ENCODE assay signal across 10 mouse cellular contexts in genomic region chr5:37857763-37858545, GRCm38 (mm10). TPM values are rescaled to one million over a fixed set of nuclear protein-coding genes. Genes with fewer than 3 reads are reported as not detected.
DNase-seq lines count a peak whose midpoint lies in the region; ATAC-seq and TF ChIP-seq lines count a peak whose summit lies in the region.
"Had no signal": no experiment of that assay in that cellular context is flagged by ENCODE, and none has a peak within 500 bp of the region (broad histone marks: within the 10 kb centered on the region; RNA-seq: fewer than 3 reads in every experiment).

No protein-coding gene starts in this region.

- ATAC-seq in limb, embryonic 12.5 days (ENCODE audit: insufficient number of reproducible peaks, insufficient read depth, low FRiP score, low TSS enrichment, low read depth) = no peak
- ATAC-seq in kidney, embryonic 14.5 days (ENCODE audit: low FRiP score, low TSS enrichment) = no peak

- no peak overlapping the region for H3K4me3 ChIP-seq in cerebellum, adult 2 months (replicated peaks; ENCODE audit: insufficient read depth, low read depth, low read length)
- H3K4me3 ChIP-seq in limb, embryonic 12.5 days (replicated peaks) = no peak overlapping the region
- no peak overlapping the region for H3K4me3 ChIP-seq in kidney, embryonic 14.5 days (ENCODE audit: low read length)
- H3K4me3 ChIP-seq: left cerebral cortex, adult 2 months had no signal

- no peak for TF ChIP-seq POLR2A in cerebellum, adult 2 months (IDR thresholded peaks at IDR 0.05; ENCODE audit: borderline replicate concordance, insufficient read depth, low read length)

- H3K36me3 ChIP-seq in limb, embryonic 12.5 days = no peaks in the 10 kb centered on the region
- no peaks in the 10 kb centered on the region for H3K36me3 ChIP-seq in kidney, embryonic 14.5 days (ENCODE audit: control insufficient read depth, insufficient read depth, low read length)

- TF ChIP-seq CTCF in cerebellum, adult 2 months (IDR thresholded peaks at IDR 0.05; ENCODE audit: borderline replicate concordance, insufficient read depth, low read depth, low read length) = no peak

- WGBS in cerebellum, adult 2 months = 44% methylated on average over 14 of the region's 14 CpGs
- WGBS in limb, embryonic 12.5 days = 12% methylated on average over 14 of the region's 14 CpGs
- WGBS in kidney, embryonic 14.5 days = 18% methylated on average over 14 of the region's 14 CpGs

- no peak overlapping the region for H3K27ac ChIP-seq in cerebellum, adult 2 months (ENCODE audit: insufficient read depth, low read length)
- peak overlapping the region; percentile 5; the same call in 1 of the 2 replicates for H3K27ac ChIP-seq in limb, embryonic 12.5 days
- H3K27ac ChIP-seq in kidney, embryonic 14.5 days (ENCODE audit: low read depth, low read length) = no peak overlapping the region
- H3K27ac ChIP-seq: left cerebral cortex, adult 2 months; macrophage had no signal

- H3K4me2 ChIP-seq in limb, embryonic 12.5 days = no peak overlapping the region
- no peak overlapping the region for H3K4me2 ChIP-seq in kidney, embryonic 14.5 days (replicated peaks; ENCODE audit: low read depth, low read length)

- peak; percentile 76 to 84 for DNase-seq in cerebellum, postnatal 10 days
- DNase-seq in cerebellum, adult 2 months = no peak
- DNase-seq in right cerebral cortex, adult 18-20 months = peak; percentile 39
- no peak for DNase-seq in right cerebral cortex, postnatal 25 days
- DNase-seq in gastrocnemius, postnatal 10 days = no peak
- no peak for DNase-seq in urinary bladder, postnatal 36 days (ENCODE audit: low spot score in 2 of 2)

- H3K27me3 ChIP-seq in cerebellum, adult 2 months (ENCODE audit: control insufficient read depth, insufficient read depth, low read length) = peaks cover 2% of the 10 kb centered on the region; the same call in 1 of the 2 replicates
- H3K27me3 ChIP-seq in limb, embryonic 12.5 days = peaks cover 25% of the 10 kb centered on the region
- peaks cover 13% of the 10 kb centered on the region for H3K27me3 ChIP-seq in kidney, embryonic 14.5 days (ENCODE audit: control insufficient read depth, insufficient read depth, low read length)

- H3K9ac ChIP-seq in limb, embryonic 12.5 days (replicated peaks) = no peak overlapping the region
- no peak overlapping the region for H3K9ac ChIP-seq in kidney, embryonic 14.5 days (ENCODE audit: low read depth, low read length)

- no peaks in the 10 kb centered on the region for H3K9me3 ChIP-seq in limb, embryonic 12.5 days
- no peaks in the 10 kb centered on the region; the same call in 1 of the 2 replicates for H3K9me3 ChIP-seq in kidney, embryonic 14.5 days (ENCODE audit: control insufficient read depth, low read length)

- peaks cover 21% of the 10 kb centered on the region for H3K4me1 ChIP-seq in cerebellum, adult 2 months (ENCODE audit: control insufficient read depth, insufficient read depth, low read length)
- peaks cover 39% of the 10 kb centered on the region for H3K4me1 ChIP-seq in limb, embryonic 12.5 days (replicated peaks)
- no peaks in the 10 kb centered on the region for H3K4me1 ChIP-seq in kidney, embryonic 14.5 days (ENCODE audit: control insufficient read depth, insufficient read depth, low read length)

RNA-seq across cellular contexts. Expression of gene Msx1, which starts 33.6 kb away (rescaled TPM):
- 3.4 and 7.1 TPM in 2 replicates for polyA plus RNA-seq in cerebellum, adult 2 months (2012; rRNA removed)
- 462 and 487 TPM in 2 replicates for polyA plus RNA-seq in limb, embryonic 12.5 days (2016; fragmentation: Nextera tagmentation; extraction: Ambion mirVana)
- 1 to 10 TPM; 4.1 to 4.4 TPM for total RNA-seq in gastrocnemius, postnatal 10 days (2021)
- polyA plus RNA-seq in kidney, embryonic 14.5 days (2014; fragmentation: Nextera tagmentation; extraction: Ambion mirVana) = 2.6 and 3.1 TPM in 2 replicates
- polyA plus RNA-seq: macrophage had no signal

Comparison
In these comparisons a context has a peak if more than half of its experiments do, and no peak if none do; other contexts are left out.
1. DNase-seq: peak in cerebellum, postnatal 10 days (2 of 2) and right cerebral cortex, adult 18-20 months (single experiment); none in cerebellum, adult 2 months (0 of 2), right cerebral cortex, postnatal 25 days (single experiment), gastrocnemius, postnatal 10 days (single experiment) and urinary bladder, postnatal 36 days (0 of 2).
2. RNA of gene Msx1, which starts 33.6 kb away (polyA plus RNA-seq): 462 to 487 TPM in limb, embryonic 12.5 days; 3.4 to 7.1 TPM in cerebellum, adult 2 months and 2.6 to 3.1 TPM in kidney, embryonic 14.5 days; every median in the first group is over 10 times any median in the second.